Mouse (Mus musculus): ENCODE results near the gene Gm17535. TPM values are rescaled to one million over a fixed set of nuclear protein-coding genes. Genes with fewer than 3 reads are reported as not detected.
"Not testable (repeated sequence)": the region's sequence is repeated elsewhere in the genome, so short reads cannot be mapped to it uniquely, and the experiment has no call there.

The Gm17535 gene
- polyA plus RNA-seq, 2 experiments from 2014 or later, result 0.65 TPM; not detected in 1

DNA sequence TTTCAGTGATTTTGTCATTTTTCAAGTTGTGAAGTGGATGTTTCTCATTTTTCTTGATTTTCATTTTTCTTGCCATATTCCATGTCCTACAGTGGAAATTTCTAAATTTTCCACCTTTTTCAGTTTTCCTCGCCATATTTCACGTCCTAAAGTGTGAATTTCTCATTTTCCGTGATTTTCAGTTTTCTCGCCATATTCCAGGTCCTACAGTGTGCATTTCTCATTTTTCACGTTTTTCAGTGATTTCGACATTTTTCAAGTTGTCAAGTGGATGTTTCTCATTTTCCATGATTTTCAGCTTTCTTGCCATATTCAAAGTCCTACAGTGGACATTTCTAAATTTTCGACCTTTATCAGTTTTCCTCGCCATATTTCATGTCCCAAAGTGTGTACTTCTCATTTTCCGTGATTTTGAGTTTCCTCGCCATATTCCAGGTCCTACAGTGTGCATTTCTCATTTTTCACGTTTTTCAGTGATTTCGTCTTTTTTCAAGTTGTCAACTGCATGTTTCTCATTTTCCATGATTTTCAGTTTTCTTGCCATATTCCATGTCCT is 9.4 kb upstream of the Gm17535 start, which contains the start of gene Gm10717:
Gm10717 (plus strand) TSS at position 506 of the 556 bp plus-strand sequence.
- ATAC-seq, result not testable (repeated sequence)

DNA sequence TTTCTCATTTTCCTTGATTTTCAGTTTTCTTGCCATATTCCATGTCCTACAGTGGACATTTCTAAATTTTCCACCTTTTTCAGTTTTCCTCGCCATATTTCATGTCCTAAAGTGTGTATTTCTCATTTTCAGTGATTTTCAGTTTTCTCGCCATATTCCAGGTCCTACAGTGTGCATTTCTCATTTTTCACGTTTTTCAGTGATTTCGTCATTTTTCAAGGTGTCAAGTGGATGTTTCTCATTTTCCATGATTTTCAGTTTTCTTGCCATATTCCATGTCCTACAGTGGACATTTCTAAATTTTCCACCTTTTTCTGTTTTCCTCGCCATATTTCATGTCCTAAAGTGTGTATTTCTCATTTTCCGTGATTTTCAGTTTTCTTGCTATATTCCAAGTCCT is 8.7 kb upstream of the Gm17535 start:
- ATAC-seq, result not testable (repeated sequence)

DNA sequence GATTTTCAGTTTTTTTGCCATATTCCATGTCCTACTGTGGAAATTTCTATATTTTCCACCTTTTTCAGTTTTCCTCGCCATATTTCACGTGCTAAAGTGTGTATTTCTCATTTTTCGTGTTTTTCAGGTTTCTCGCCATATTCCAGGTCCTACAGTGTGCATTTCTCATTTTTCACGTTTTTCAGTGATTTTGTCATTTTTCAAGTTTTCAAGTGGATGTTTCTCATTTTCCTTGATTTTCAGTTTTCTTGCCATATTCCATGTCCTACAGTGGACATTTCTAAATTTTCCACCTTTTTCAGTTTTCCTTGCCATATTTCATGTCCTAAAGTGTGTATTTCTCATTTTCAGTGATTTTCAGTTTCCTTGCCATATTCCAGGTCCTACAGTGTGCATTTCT is 8.3 kb upstream of the Gm17535 start:
- ATAC-seq, result not testable (repeated sequence)

DNA sequence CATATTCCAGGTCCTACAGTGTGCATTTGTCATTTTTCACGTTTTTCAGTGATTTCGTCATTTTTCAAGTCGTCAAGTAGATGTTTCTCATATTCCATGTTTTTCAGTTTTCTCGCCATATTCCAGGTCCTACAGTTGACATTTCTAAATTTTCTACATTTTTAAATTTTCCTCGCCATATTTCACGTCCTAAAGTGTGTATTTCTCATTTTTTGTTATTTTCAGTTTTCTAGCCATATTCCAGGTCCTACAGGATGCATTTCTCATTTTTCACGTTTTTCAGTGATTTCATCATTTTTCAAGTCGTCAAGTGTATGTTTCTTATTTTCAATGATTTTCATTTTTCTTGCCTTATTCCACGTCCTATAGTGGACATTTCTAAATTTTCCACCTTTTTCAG is 7.7 kb upstream of the Gm17535 start:
- not testable (repeated sequence) for ATAC-seq

DNA sequence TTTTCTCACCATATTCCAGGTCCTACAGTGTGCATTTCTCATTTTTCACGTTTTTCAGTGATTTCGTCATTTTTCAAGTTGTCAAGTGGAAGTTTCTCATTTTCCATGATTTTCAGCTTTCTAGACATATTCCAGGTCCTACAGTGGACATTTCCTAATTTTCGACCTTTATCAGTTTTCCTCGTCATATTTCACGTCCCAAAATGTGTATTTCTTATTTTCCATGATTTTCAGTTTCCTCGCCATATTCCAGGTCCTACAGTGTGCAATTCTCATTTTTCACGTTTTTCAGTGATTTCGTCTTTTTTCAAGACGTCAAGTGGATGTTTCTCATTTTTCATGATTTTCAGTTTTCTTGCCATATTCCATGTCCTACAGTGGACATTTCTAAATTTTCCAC is 7.2 kb upstream of the Gm17535 start:
- ATAC-seq, result not testable (repeated sequence)

DNA sequence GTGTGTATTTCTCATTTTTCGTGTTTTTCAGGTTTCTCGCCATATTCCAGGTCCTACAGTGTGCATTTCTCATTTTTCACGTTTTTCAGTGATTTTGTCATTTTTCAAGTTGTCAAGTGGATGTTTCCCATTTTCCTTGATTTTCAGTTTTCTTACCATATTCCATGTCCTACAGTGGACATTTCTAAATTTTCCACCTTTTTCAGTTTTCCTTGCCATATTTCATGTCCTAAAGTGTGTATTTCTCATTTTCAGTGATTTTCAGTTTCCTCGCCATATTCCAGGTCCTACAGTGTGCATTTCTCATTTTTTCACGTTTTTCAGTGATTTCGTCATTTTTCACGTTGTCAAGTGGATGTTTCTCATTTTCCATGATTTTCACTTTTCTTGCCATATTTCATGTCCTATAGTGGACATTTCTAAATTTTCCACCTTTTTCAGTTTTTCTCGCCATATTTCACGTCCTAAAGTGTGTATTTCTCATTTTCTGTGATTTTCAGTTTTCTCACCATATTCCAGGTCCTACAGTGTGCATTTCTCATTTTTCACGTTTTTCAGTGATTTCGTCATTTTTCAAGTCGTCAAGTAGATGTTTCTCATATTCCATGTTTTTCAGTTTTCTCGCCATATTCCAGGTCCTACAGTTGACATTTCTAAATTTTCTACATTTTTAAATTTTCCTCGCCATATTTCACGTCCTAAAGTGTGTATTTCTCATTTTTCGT is 5.0 kb upstream of the Gm17535 start:
- ATAC-seq, result not testable (repeated sequence)

DNA sequence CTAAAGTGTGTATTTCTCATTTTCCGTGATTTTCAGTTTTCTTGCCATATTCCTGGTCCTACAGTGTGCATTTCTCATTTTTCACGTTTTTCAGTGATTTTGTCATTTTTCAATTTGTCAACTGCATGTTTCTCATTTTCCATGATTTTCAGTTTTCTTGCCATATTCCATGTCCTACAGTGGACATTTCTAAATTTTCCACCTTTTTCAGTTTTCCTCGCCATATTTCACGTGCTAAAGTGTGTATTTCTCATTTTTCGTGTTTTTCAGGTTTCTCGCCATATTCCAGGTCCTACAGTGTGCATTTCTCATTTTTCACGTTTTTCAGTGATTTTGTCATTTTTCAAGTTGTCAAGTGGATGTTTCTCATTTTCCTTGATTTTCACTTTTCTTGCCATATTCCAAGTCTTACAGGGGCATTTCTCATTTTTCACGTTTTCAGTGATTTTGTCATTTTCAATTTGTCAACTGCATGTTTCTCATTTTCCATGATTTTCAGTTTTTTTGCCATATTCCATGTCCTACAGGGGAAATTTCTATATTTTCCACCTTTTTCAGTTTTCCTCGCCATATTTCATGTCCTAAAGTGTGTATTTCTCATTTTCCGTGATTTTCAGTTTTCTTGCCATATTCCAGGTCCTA is 3.6 kb upstream of the Gm17535 start:
- ATAC-seq, result not testable (repeated sequence)

DNA sequence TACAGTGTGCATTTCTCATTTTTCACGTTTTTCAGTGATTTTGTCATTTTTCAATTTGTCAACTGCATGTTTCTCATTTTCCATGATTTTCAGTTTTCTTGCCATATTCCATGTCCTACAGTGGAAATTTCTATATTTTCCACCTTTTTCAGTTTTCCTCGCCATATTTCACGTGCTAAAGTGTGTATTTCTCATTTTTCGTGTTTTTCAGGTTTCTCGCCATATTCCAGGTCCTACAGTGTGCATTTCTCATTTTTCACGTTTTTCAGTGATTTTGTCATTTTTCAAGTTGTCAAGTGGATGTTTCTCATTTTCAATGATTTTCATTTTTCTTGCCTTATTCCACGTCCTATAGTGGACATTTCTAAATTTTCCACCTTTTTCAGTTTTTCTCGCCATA is 2.2 kb downstream of the Gm17535 start, which contains the start of gene Gm10715:
Gm10715 (plus strand) TSS at position 301 of the 400 bp plus-strand sequence.
- ATAC-seq, result not testable (repeated sequence)

DNA sequence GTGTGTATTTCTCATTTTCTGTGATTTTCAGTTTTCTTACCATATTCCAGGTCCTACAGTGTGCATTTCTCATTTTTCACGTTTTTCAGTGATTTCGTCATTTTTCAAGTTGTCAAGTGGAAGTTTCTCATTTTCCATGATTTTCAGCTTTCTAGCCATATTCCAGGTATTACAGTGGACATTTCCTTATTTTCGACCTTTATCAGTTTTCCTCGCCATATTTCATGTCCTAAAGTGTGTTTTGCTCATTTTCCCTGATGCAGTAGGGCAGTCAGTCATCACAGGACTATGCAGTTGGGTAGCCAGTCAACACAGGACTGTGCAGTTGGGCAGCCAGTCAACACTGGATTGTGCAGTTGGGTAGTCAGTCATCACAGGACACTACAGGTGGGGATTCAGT is 3.8 kb downstream of the Gm17535 start:
- ATAC-seq, result not testable (repeated sequence)

Other genes starting within 250 kb of the Gm17535 start
- gene Gm10722, start 33.7 kb upstream of the Gm17535 start, polyA plus RNA-seq (2017; shearing (Covaris generic)), result under 1 TPM in 1 of 2 experiments, not detected in 1; 0.67 TPM
- 1 to 10 TPM in 1 of 2 experiments, not detected in 1; 1.2 TPM for gene Gm11168, start 31.3 kb upstream of the Gm17535 start, polyA plus RNA-seq (2017; shearing (Covaris generic))
- 1 to 10 TPM in 1 of 2 experiments, not detected in 1; 1.1 TPM for gene Gm10721, start 21.5 kb upstream of the Gm17535 start, polyA plus RNA-seq (2017; shearing (Covaris generic))
- not detected for gene Gm10720, start 18.9 kb upstream of the Gm17535 start, polyA plus RNA-seq (2017; shearing (Covaris generic))
- gene Gm10719, start 17.2 kb upstream of the Gm17535 start, polyA plus RNA-seq (2017; shearing (Covaris generic)), result 1 to 10 TPM in 1 of 2 experiments, not detected in 1; 1.1 TPM
- not detected for gene Gm10718, start 11.1 kb upstream of the Gm17535 start, polyA plus RNA-seq (2017; shearing (Covaris generic))
- gene Gm10717, start 9.2 kb upstream of the Gm17535 start, polyA plus RNA-seq (2017; shearing (Covaris generic)), result 1 to 10 TPM; 3.1 to 7.4 TPM
- gene Gm10715, start 2.3 kb downstream of the Gm17535 start, polyA plus RNA-seq (2017; shearing (Covaris generic)), result under 1 TPM in 1 of 2 experiments, not detected in 1; 0.85 TPM

Data from activated CD4-positive, CD25-positive, alpha-beta regulatory T cell, adult 4 months (primary cell).